Mouse (Mus musculus): Measurements from ENCODE around the gene Vil1. TPM values are rescaled to one million over a fixed set of nuclear protein-coding genes. Genes with fewer than 3 reads are reported as not detected.

The Vil1 gene
- total RNA-seq, 1 experiment: 1.2 TPM

DNA sequence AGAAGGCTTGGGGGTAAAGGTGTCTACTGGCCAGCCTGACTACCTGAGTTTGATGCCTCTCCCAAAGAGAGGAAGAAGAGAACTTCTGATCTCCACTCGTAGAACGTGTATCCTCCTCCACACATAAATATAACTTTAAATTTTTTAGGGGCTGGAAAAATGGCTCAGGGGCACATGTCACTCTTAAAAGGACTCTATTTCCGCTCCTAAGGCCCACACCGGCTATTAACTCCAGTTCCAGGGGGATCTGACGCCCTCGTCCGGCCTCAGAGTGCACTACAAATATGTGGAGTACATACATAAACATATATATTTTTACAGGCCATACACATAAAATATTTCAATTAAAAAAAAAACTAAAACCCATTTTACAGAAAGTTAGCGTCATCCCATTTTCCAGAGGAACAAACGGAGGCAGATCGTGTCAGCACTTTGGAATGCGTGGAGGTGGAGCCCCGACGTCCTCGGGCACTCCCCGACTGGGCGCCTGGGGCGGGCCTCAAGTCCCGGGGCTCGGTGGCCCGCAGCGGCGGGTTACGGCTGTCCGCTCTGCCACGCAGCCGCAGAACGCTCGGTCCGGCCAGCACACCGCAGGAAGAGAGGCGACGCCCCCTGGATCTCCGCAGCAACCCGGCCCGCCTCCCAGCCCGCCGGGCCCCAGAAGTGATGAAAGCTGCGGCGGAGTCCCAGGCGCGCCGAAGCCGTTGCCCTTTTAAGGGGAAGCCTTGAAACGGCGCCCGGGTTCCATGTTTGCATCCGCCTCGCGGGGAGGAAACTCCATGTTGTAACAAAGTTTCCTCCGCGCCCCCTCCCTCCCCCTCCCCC lies 18.0 kb upstream of the Vil1 start, which contains the start of gene Ctdsp1:
Gene Ctdsp1, plus strand, starts transcription at position 586 of the 825 bp plus-strand sequence.
- Histone ChIP-seq H3K27ac (ENCODE audit: insufficient read depth, low read depth, low read length, poor library complexity, severe bottlenecking) (peak within 1 kb of the TSS; percentile 79), H3K4me3 (ENCODE audit: insufficient read depth in 1 of 2, low read depth in 1 of 2, low read length in 2 of 2, poor library complexity in 1 of 2, severe bottlenecking in 1 of 2) (peak within 1 kb of the TSS; percentile 67 to 84), H3K9ac (ENCODE audit: insufficient read depth, low read depth, low read length, poor library complexity, severe bottlenecking) (peak within 1 kb of the TSS; percentile 92), H3K36me3 (ENCODE audit: control insufficient read depth, insufficient read depth, low read length, poor library complexity, severe bottlenecking) (peaks cover 14% of the 10 kb centered on the region; the same call in 1 of the 2 replicates), H3K9me3 (ENCODE audit: control insufficient read depth, insufficient read depth, low read depth, low read length) (no peaks in the 10 kb centered on the region), H3K4me1 (ENCODE audit: control insufficient read depth in 2 of 2, insufficient read depth in 2 of 2, low read length in 2 of 2, poor library complexity in 1 of 2) (peaks cover 0 to 20% of the 10 kb centered on the region in 2 experiments; a peak in 3 of 4 replicates)
- TF ChIP-seq CHD2 (IDR thresholded peaks at IDR 0.05; ENCODE audit: low read depth, low read length): no peak
- no peak for TF ChIP-seq ZNF384 (IDR thresholded peaks at IDR 0.05; ENCODE audit: low read depth, low read length)
- 0 out of 2 replicates have a peak, but pooled peaks have one; percentile 25 for TF ChIP-seq HCFC1 (IDR thresholded peaks at IDR 0.05; ENCODE audit: borderline replicate concordance, insufficient read depth, low read length)
- no peak for TF ChIP-seq MAFK (IDR thresholded peaks at IDR 0.05; ENCODE audit: insufficient read depth, low read depth, low read length)
- peak; percentile 66 for TF ChIP-seq ZC3H11A (IDR thresholded peaks at IDR 0.05; ENCODE audit: borderline replicate concordance, low read depth, low read length)
- DNase-seq (ENCODE audit: low read depth, low spot score): peak; percentile 69
- in situ Hi-C loops (cut with MboI; ENCODE audit: low sequenced_read_pairs in 2 of 2, unreplicated experiment in 2 of 2): no loop called here

DNA sequence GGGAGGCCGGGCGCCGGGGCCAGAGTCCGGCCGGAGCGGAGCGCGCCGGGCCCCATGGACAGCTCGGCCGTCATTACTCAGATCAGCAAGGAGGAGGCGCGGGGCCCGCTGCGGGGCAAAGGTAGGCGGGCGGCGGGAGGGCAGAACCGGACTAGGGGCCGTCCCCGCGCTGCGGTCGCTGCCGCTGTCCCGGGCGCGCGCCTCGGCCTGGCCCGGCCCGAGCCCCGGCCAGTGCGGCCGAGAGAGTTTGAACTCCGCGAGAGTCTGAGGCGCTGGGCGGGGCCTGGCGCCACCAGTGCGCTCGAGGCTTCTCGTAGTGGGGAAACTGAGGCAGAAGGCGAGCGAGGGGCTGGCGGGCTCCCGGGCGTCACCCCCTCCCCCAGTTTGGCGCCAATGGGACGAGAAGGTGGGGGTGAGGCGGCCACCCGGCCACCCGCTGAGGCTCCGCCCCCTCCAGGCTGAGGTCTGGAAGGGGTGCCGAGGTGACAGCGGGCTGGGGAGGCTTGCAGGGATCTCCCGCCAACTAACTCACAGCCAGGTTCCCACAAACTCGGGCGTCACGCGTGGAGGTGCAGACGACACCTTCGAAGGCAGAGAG lies 17.2 kb upstream of the Vil1 start:
- Histone ChIP-seq H3K27ac (ENCODE audit: insufficient read depth, low read depth, low read length, poor library complexity, severe bottlenecking) (peak overlapping the region; percentile 79), H3K36me3 (ENCODE audit: control insufficient read depth, insufficient read depth, low read length, poor library complexity, severe bottlenecking) (peaks cover 14% of the 10 kb centered on the region; the same call in 1 of the 2 replicates), H3K4me1 (ENCODE audit: control insufficient read depth in 2 of 2, insufficient read depth in 2 of 2, low read length in 2 of 2, poor library complexity in 1 of 2) (peaks cover 0 to 20% of the 10 kb centered on the region in 2 experiments; a peak in 3 of 4 replicates), H3K9me3 (ENCODE audit: control insufficient read depth, insufficient read depth, low read depth, low read length) (no peaks in the 10 kb centered on the region), H3K9ac (ENCODE audit: insufficient read depth, low read depth, low read length, poor library complexity, severe bottlenecking) (peak overlapping the region; percentile 92), H3K4me3 (ENCODE audit: insufficient read depth in 1 of 2, low read depth in 1 of 2, low read length in 2 of 2, poor library complexity in 1 of 2, severe bottlenecking in 1 of 2) (peak overlapping the region; percentile 67 to 84)
- in situ Hi-C loops (cut with MboI; ENCODE audit: low sequenced_read_pairs in 2 of 2, unreplicated experiment in 2 of 2): no loop called here
- DNase-seq (ENCODE audit: low read depth, low spot score): no peak
- 0 out of 2 replicates have a peak, but pooled peaks have one; percentile 25 for TF ChIP-seq CHD2 (IDR thresholded peaks at IDR 0.05; ENCODE audit: low read depth, low read length)
- TF ChIP-seq ZC3H11A (IDR thresholded peaks at IDR 0.05; ENCODE audit: borderline replicate concordance, low read depth, low read length): no peak
- no peak for TF ChIP-seq MAFK (IDR thresholded peaks at IDR 0.05; ENCODE audit: insufficient read depth, low read depth, low read length)
- TF ChIP-seq HCFC1 (IDR thresholded peaks at IDR 0.05; ENCODE audit: borderline replicate concordance, insufficient read depth, low read length): no peak

DNA sequence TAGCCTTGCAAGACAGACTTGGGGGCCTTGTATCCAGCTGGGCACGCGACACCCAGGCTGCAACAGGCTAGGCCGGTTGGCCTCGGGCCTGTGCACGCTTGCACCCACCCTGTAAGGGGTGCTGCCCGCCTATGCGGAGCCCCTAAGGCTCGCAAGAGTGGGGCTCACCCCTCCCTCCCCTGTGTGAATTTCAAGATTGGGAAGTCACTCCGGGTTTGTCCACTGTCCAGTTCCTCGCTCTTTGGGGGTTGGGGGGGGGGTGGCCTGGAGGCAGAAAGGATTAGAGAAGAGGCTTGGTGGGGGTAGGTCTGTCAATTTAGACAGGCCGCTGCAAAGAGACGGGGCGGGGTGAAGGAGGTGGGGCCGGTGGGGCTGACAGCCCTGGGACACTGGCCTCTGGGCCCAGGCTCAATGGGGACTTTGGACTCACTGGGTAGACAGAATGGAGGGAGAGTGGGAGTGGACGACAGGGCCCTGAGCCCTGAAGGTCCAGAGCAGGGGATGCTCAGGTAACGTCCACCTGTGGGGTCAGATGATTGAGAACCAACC lies 16.7 kb upstream of the Vil1 start:
- no peak for DNase-seq (ENCODE audit: low read depth, low spot score)
- peaks cover 14% of the 10 kb centered on the region; the same call in 1 of the 2 replicates for H3K36me3 ChIP-seq (ENCODE audit: control insufficient read depth, insufficient read depth, low read length, poor library complexity, severe bottlenecking)
- H3K4me1 ChIP-seq (ENCODE audit: control insufficient read depth in 2 of 2, insufficient read depth in 2 of 2, low read length in 2 of 2, poor library complexity in 1 of 2): peaks cover 0 to 20% of the 10 kb centered on the region in 2 experiments; a peak in 3 of 4 replicates
- in situ Hi-C loops (cut with MboI; ENCODE audit: low sequenced_read_pairs in 2 of 2, unreplicated experiment in 2 of 2): no loop called here
- peak overlapping the region; percentile 67 to 84 for H3K4me3 ChIP-seq (ENCODE audit: insufficient read depth in 1 of 2, low read depth in 1 of 2, low read length in 2 of 2, poor library complexity in 1 of 2, severe bottlenecking in 1 of 2)
- no peak overlapping the region for H3K27ac ChIP-seq (ENCODE audit: insufficient read depth, low read depth, low read length, poor library complexity, severe bottlenecking)
- H3K9me3 ChIP-seq (ENCODE audit: control insufficient read depth, insufficient read depth, low read depth, low read length): no peaks in the 10 kb centered on the region
- TF ChIP-seq HCFC1 (IDR thresholded peaks at IDR 0.05; ENCODE audit: borderline replicate concordance, insufficient read depth, low read length) (no peak), CHD2 (IDR thresholded peaks at IDR 0.05; ENCODE audit: low read depth, low read length) (no peak), MAFK (IDR thresholded peaks at IDR 0.05; ENCODE audit: insufficient read depth, low read depth, low read length) (no peak), ZC3H11A (IDR thresholded peaks at IDR 0.05; ENCODE audit: borderline replicate concordance, low read depth, low read length) (no peak), ZNF384 (IDR thresholded peaks at IDR 0.05; ENCODE audit: low read depth, low read length) (no peak)
- H3K9ac ChIP-seq (ENCODE audit: insufficient read depth, low read depth, low read length, poor library complexity, severe bottlenecking): peak overlapping the region; percentile 92

DNA sequence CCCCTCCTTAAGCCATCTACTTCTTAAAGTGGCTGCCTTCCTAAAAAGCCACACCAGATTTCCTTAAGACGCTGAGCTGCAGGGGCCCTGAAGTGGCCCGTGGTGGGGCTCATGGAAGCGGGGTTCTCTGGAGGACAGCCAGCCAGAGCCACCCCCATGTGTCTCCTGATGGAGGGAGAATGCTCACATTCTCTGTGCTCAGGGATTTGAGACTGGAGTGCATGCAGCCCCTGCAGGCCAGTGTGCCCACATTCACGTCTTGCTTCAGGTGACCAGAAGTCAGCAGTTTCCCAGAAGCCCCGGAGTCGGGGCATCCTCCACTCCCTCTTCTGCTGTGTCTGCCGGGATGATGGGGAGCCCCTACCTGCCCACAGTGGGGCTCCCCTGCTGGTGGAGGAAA lies 16.2 kb upstream of the Vil1 start:
- TF ChIP-seq HCFC1 (IDR thresholded peaks at IDR 0.05; ENCODE audit: borderline replicate concordance, insufficient read depth, low read length) (no peak), ZC3H11A (IDR thresholded peaks at IDR 0.05; ENCODE audit: borderline replicate concordance, low read depth, low read length) (no peak), ZNF384 (IDR thresholded peaks at IDR 0.05; ENCODE audit: low read depth, low read length) (no peak), MAFK (IDR thresholded peaks at IDR 0.05; ENCODE audit: insufficient read depth, low read depth, low read length) (no peak), CHD2 (IDR thresholded peaks at IDR 0.05; ENCODE audit: low read depth, low read length) (no peak)
- H3K9me3 ChIP-seq (ENCODE audit: control insufficient read depth, insufficient read depth, low read depth, low read length): no peaks in the 10 kb centered on the region
- H3K4me1 ChIP-seq (ENCODE audit: control insufficient read depth in 2 of 2, insufficient read depth in 2 of 2, low read length in 2 of 2, poor library complexity in 1 of 2): peaks cover 0 to 20% of the 10 kb centered on the region in 2 experiments; a peak in 2 of 4 replicates
- H3K27ac ChIP-seq (ENCODE audit: insufficient read depth, low read depth, low read length, poor library complexity, severe bottlenecking): no peak overlapping the region
- no peak for DNase-seq (ENCODE audit: low read depth, low spot score)
- in situ Hi-C loops (cut with MboI; ENCODE audit: low sequenced_read_pairs in 2 of 2, unreplicated experiment in 2 of 2): no loop called here
- H3K9ac ChIP-seq (ENCODE audit: insufficient read depth, low read depth, low read length, poor library complexity, severe bottlenecking): peak overlapping the region; percentile 21; the same call in 1 of the 2 replicates
- peaks cover 14% of the 10 kb centered on the region; the same call in 1 of the 2 replicates for H3K36me3 ChIP-seq (ENCODE audit: control insufficient read depth, insufficient read depth, low read length, poor library complexity, severe bottlenecking)
- H3K4me3 ChIP-seq (ENCODE audit: insufficient read depth in 1 of 2, low read depth in 1 of 2, low read length in 2 of 2, poor library complexity in 1 of 2, severe bottlenecking in 1 of 2): peak overlapping the region in 1 of 2 experiments; percentile 26; a peak in 1 of 4 replicates

Measured in ES-E14 (cell line).